In the genomic region with DNA sequence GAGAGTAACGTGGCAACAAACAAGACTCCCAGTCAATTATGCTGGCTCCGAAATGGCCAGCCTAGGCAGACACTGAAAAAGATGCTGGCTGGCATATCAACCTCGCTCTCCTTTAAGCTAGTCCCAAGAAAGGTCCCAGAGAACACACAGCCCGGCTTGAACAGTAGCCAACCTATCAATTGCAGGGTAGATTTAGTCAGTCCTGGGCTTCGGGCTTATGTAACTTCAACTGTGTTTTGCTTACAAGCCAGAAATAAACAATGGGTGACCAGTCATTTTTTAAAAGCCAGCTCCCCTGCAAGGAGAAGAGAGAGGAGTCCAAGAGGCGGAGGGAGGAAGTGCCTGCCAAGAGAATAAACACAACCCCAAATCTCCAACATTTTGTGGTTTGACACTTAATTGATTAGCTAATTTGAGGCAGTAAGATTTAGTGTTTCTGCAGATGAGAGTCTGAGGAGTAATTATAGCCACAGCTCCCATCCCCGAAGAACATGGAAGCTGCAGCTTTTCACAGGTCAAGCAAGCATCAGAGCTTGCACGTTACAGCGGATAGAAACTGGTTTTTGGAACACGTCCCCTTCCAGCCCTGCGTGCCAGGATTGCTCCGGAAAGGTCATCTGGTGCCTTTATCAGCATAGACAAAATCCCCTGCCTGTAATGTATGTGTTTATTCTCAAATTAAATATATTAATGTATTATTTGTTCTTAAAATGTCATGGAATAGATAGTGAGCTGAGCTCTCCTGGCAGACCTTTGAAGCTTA, we compare ENCODE assay signal across 9 mouse cellular contexts.
DNase-seq lines count a peak whose midpoint lies in the region; ATAC-seq lines count a peak whose summit lies in the region.
"Had no signal": no experiment of that assay in that cellular context is flagged by ENCODE, and none has a peak within 500 bp of the region (broad histone marks: within the 10 kb centered on the region; RNA-seq: fewer than 3 reads in every experiment).

No protein-coding gene starts in this region.

- no peaks in the 10 kb centered on the region for H3K4me1 ChIP-seq in heart, embryonic 11.5 days (ENCODE audit: control insufficient read depth, insufficient read depth, low read length)

- H3K9ac ChIP-seq in heart, embryonic 11.5 days (ENCODE audit: low read depth, low read length): no peak overlapping the region

- peak; percentile 13 to 32 for DNase-seq in heart, postnatal 10 days
- DNase-seq in right cerebral cortex, postnatal 10 days (ENCODE audit: low spot score in 2 of 2): peak; percentile 38 to 57
- DNase-seq in right cerebral cortex, postnatal 4 days: no peak
- DNase-seq in heart, postnatal 4 days: peak; percentile 22
- no peak for DNase-seq in urinary bladder, postnatal 10 days (ENCODE audit: low spot score)
- DNase-seq in right cerebral cortex, adult 18-20 months: no peak

- intact Hi-C loops in heart, postnatal 10 days (cut with DNase I): loop anchor here (2.0 to 5.0 kb wide), 3 partner anchors 59 to 257 kb away; no protein-coding TSS in a partner anchor

- ATAC-seq in heart, embryonic 11.5 days (replicated peaks; ENCODE audit: insufficient number of reproducible peaks, low FRiP score, low TSS enrichment): no peak
- no peak for ATAC-seq in megakaryocyte progenitor cell, adult 5-6 weeks (replicated peaks; ENCODE audit: poor library complexity)

- H3K9me3 ChIP-seq in heart, embryonic 11.5 days (replicated peaks; ENCODE audit: control insufficient read depth, low read length): no peaks in the 10 kb centered on the region
- H3K9me3 ChIP-seq: G1E had no signal

- H3K4me2 ChIP-seq in heart, embryonic 11.5 days: no peak overlapping the region

- H3K27ac ChIP-seq in heart, embryonic 11.5 days (ENCODE audit: low read depth, low read length): no peak overlapping the region

- WGBS in heart, embryonic 11.5 days (ENCODE audit: insufficient replicate concordance): 63% methylated on average over 12 of the region's 12 CpGs

- H3K36me3 ChIP-seq in heart, embryonic 11.5 days (ENCODE audit: control insufficient read depth, insufficient read depth, low read length): no peaks in the 10 kb centered on the region
- H3K36me3 ChIP-seq: G1E had no signal

- H3K27me3 ChIP-seq in heart, embryonic 11.5 days (ENCODE audit: control insufficient read depth, insufficient read depth, low read length): no peaks in the 10 kb centered on the region

- H3K4me3 ChIP-seq in heart, embryonic 11.5 days (ENCODE audit: low read depth, low read length): no peak overlapping the region

Comparison
In these comparisons a context has a peak if more than half of its experiments do, and no peak if none do; other contexts are left out.
1. DNase-seq: peak in heart, postnatal 10 days (2 of 2), right cerebral cortex, postnatal 10 days (2 of 2) and heart, postnatal 4 days (single experiment); none in right cerebral cortex, postnatal 4 days (single experiment), urinary bladder, postnatal 10 days (single experiment) and right cerebral cortex, adult 18-20 months (single experiment).